Mouse (Mus musculus) frontal cortex, adult 2 months (tissue): ENCODE results near the gene Zfp593. TPM values are rescaled to one million over a fixed set of nuclear protein-coding genes. Genes with fewer than 3 reads are reported as not detected.

ENCODE experiments used
- DNase-seq, 2 experiments: peaks; one replicate each; pipeline ENCODE4 v3.0.0; 2022; ENCODE audit warnings: low spot score in 1 of 2; ENCODE audit errors: extremely low spot score in 1 of 2
- polyA plus RNA-seq: library from polyadenylated mRNA; depleted of rRNA; stranded (reverse); fragments of >200 nt; gene quantifications from 2 replicates; pipeline ENCODE4 v1.2.3, GENCODE M21; 2012

Zfp593 gene
- polyA plus RNA-seq, 1 experiment: 10.0 TPM

DNA sequence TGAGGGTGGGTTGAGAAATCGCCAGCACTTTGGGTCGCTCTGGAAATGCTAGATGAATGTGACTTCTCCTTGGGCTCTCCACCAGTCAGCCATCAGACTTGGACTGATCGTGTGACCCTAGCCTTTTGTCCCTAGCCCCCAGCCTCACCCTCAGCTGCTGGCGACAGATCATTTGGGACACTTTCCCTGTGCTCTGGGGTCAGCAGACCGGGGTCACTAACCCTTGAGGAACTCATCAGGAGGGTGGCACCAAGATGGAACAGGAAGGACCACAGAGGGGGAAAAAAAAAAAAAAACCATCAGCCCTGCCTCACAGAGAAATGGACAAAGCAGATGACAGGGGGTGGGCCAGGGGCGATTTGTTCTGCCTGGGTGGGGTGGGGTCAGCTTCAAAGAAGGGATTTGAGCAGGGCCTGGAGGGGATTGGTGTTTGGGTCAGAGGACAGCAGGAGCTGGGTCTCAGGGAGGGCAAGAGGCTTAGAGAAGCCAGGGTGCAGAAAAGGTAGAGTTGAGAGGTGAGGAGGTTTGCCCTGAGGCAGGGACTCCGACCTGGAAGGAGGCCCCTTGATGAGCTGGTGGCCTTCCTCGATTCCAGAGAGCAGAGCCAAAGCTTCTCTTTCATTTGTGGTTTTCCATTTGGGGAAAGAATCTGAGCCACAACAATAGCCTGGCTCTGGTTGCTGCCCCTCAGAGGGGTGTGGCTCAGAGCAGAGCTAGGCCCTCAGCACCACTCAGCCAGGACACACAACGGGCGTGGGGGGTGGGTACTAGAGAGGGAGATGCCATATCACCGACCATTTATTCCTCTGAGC lies 12.0 kb upstream of the Zfp593 start:
- no peak for DNase-seq

GRCm38 (mm10) chr4:134256407-134257197 lies 11.2 kb upstream of the Zfp593 start:
- DNase-seq: no peak

GRCm38 (mm10) chr4:134255854-134256253 lies 10.5 kb upstream of the Zfp593 start:
- DNase-seq: no peak

GRCm38 (mm10) chr4:134254835-134255234 lies 9.4 kb upstream of the Zfp593 start:
- no peak for DNase-seq

- no peak for DNase-seq
Observed at GRCm38 (mm10) chr4:134253722-134254324, 8.4 kb upstream of the Zfp593 start, which contains the start of gene Grrp1. Grrp1 (minus strand) TSS chr4:134254106.

DNA sequence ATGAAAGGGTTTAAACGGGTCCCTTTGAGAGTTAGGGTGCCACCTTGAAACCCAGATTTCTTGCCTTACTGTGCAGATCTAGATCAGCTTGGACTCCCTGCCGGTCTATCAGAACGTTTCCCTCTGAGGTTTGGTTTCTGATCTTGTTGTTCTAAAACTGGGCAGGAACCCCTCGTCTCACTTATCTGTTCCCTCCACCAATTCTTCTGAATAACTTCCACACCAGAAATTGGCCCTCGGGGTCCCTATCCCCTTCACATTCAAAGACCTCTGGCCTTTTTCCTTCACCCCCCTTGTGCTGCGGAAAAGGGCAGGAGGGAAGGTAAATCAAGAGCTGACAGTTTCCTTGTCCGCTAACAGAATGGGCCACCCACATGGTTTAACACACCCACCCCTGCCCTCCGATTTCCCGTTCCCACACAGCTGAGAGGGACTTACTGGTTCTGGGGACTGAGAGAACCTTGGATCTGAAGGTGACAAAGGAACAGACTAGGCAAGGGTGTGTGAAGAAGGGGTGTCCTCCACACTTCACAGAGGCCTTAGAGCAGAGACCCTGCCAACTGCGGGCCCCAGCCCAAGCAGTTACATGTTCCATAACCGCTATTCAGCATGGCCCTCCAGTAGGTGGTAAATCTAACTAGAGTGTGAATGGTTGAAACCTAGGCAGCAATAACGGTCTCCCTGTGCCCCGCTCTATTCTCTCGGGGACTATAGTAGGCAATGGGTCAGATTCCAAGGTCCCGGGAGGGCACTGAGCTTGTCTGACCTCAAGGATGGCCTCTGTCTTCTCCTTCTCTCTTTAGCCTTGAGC lies 7.7 kb upstream of the Zfp593 start:
- DNase-seq: no peak

DNA sequence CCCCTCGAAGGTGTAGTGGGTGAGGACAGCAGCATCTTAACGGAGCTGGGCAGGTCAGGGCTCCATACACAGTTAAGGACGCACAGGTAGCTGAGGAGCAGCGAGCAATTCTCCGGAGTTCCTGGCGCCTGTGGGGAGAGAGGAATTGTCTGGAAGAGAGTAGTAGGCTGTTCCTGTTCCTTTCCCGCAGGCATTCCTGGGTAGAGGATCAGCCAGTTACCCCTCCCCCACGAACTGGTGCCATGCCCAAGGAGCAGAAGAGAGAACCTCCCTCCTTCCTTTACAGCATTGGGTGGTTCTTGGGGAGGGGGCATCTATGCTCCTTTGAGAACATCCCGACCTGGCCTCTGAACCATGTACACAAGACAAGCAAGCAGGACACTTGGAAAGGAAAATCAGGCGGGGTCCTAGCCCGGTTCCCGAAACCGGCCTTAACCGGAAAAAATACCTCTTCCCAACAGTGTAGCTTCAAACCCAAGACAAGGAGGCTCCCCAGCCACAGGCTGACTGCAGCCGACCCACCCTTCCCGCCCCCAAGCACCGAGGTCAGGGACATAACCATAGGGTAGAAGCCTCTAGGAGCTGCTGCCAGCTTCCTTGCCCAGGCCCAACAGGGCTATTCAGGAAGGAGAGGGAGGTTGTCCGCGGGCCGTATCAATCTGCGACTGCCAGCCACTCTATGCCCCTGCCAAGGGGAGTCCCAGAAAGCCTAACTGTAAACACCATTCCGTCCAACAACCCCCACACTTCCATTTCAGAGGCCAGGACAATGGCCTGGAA lies 6.9 kb upstream of the Zfp593 start:
- DNase-seq: no peak

DNA sequence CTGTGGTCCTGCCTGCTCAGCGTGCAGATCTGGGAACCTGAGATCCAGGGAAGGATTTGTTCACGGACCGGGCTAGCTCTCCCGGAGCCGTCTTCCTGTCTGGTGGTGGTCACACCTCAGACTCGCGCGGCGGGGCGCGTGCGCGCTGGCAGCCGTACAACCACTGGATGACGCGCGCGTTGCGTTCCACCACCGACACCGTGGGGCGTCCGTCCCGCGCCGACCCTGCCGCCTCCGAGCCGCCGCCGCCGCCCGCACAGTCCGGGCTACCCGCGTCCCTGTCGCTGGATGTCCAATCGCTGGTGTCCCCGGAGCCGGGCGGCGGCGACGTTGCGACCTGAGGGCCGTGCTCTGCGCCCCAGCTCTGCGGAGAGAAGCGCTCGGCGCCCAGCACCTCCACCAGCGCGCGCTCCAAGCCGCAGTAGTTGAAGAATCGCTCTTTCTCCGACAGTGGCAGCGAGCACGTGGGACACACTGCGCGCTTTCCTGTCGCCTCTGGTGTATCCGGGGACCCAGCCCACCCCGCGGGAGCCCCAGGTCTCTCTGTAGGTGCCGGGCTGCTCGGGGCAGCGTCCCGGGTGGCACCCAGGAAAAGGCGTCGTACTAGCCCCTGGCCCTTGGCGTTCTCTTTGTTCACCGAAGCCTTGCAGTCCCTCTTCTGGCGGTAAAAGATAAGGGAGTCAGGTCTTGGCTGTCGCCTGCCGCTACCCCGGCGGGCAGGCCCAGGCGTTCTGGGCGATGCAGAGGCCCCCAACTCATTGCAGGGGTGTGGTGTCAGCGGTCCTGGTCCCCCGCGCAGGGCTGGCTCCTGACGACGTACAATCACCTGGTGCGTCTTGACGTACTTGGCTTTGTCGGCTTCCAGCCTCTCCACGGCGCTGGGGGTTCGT lies 6.1 kb upstream of the Zfp593 start:
- peak in 1 of 2 experiments; percentile 52 for DNase-seq

DNA sequence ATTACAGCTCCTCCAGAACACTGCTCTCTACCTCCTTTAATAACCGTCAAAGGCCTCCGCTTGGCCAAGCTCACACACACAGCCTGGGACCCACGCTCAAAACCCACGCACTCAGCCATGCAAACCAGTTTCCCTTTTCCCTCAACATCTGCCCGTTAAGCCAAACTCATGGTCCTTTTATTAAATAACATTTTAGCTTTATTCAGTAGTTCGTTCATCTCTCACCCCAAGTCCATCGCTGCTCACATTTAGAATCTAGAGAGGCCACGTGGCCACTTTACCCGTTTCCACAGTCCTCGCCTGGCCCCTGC lies 5.5 kb upstream of the Zfp593 start:
- DNase-seq: no peak

- DNase-seq: no peak
Observed at GRCm38 (mm10) chr4:134250116-134250929, 4.9 kb upstream of the Zfp593 start.

DNA sequence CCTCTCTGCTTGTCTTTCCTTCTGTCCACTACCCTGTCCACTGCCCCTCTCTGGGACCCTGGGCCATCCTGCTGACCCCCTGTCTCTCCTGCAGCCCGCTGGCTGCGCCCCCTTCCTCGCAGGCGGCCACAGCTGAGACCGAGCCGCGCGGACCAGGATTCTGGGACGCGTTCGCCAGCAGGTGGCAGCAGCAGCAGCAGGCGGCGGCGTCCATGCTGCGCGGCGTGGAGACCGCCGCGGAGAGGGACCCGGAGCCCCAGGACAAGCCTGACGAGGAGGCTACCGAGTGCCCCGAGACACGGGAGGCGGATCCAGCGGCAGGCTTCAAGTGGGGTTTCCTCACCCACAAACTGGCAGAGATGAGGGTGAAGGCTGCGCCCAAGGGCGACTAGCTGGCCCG lies 4.3 kb upstream of the Zfp593 start:
- peak in 1 of 2 experiments; percentile 73 for DNase-seq

GRCm38 (mm10) chr4:134246719-134247258 lies 1.4 kb upstream of the Zfp593 start, which contains the start of gene Gm30191:
Gm30191 (plus strand) TSS chr4:134246935.
- no peak for DNase-seq

DNA sequence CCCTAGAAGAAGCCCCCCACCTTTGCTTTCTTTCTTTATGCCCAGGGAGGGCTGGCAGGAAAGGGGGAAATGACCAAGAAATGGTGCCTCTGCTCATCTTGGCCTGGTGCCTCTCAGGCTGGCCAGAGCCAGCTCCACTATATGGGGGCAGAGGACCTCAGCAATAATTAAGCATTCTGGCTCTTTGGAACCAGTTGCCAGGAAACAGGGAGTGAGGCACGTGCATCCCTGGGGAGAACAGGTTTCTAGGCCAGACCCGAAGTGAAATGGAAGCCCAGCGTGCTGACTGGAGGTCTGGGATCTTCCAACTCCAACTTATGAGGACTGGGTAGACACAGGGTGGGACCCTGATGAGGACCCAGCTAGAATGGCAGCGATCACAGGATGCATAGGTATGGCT lies 864 bp upstream of the Zfp593 start:
- no peak for DNase-seq

- no peak for DNase-seq
Observed at GRCm38 (mm10) chr4:134243516-134244250, 1.7 kb downstream of the Zfp593 start, which contains the start of gene E130218I03Rik. E130218I03Rik (plus strand) TSS chr4:134243662.

DNA sequence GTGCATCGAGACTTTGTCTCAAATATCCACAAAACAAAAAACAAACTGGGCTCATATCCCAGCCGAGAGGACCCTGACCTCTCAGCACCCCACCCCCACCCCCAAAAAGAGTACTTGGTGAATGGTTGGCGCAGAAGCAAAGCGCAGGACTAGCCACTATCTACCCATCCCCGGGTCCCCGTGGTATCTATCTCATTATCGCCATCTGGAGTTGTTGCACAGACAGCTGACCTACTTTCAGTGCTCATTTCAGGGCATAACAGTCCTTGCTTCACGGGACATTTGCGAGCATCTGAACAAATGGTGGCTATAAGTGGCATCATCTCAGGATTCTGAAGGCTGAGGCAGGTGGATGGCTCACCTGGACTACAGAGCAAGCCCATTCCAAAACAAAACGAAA lies 6.7 kb downstream of the Zfp593 start:
- no peak for DNase-seq

DNA sequence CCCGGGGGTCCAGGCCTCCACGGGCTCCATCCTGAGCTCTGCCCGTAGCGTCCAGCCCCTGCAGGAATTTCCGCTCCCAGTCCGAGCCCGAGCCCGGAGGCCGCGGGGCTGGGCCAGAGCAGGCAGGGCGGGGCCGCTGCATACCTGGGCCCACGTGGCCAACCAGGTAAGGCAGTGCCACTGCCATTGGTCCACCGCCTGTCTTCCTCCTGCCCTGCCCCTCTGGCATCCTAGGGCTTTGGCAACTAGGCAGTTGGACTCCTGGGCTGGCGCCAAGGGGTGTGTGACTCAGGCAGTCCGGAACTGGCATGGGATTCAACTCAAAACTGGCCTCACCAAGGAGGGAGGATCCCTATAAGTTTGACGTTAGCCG lies 7.1 kb downstream of the Zfp593 start, which contains the start of gene Cnksr1:
Gene Cnksr1, minus strand, starts transcription at position 121 of the 373 bp plus-strand sequence.
- DNase-seq: no peak
